Mouse (Mus musculus): ENCODE results near the gene Wrb.
A peak's percentile ranks its signal among the peaks of the same experiment; 100 is the strongest.
"Not testable (repeated sequence)": the region's sequence is repeated elsewhere in the genome, so short reads cannot be mapped to it uniquely, and the experiment has no call there.

The Wrb gene

GRCm38 (mm10) chr16:96120022-96120623 lies 25.1 kb upstream of the Wrb start:
- H3K36me3 ChIP-seq (ENCODE audit: insufficient read depth, low read length): peaks cover 57% of the 10 kb centered on the region
- TF ChIP-seq CTCF (conservative IDR thresholded peaks at IDR 0.05; ENCODE audit: low read length) (no peak), POU5F1 (IDR thresholded peaks at IDR 0.05; ENCODE audit: borderline replicate concordance, low read length) (no peak), NANOG (IDR thresholded peaks at IDR 0.05; ENCODE audit: borderline replicate concordance, low read length) (no peak)
- peaks cover 24% of the 10 kb centered on the region for H3K4me1 ChIP-seq (replicated peaks; ENCODE audit: low read depth, low read length)
- H3K27me3 ChIP-seq (ENCODE audit: insufficient read depth, low read length): no peaks in the 10 kb centered on the region; the same call in 1 of the 2 replicates
- H3K9me3 ChIP-seq (ENCODE audit: low read length): no peaks in the 10 kb centered on the region
- H3K4me3 ChIP-seq (replicated peaks; ENCODE audit: low read length): no peak overlapping the region

GRCm38 (mm10) chr16:96126684-96127171 lies 18.5 kb upstream of the Wrb start:
- TF ChIP-seq NANOG (IDR thresholded peaks at IDR 0.05; ENCODE audit: borderline replicate concordance, low read length) (no peak), POU5F1 (IDR thresholded peaks at IDR 0.05; ENCODE audit: borderline replicate concordance, low read length) (no peak), CTCF (conservative IDR thresholded peaks at IDR 0.05; ENCODE audit: low read length) (no peak)

GRCm38 (mm10) chr16:96127288-96127656 lies 17.9 kb upstream of the Wrb start:
- peaks cover 47% of the 10 kb centered on the region for H3K36me3 ChIP-seq (ENCODE audit: insufficient read depth, low read length)
- no peaks in the 10 kb centered on the region for H3K27me3 ChIP-seq (ENCODE audit: insufficient read depth, low read length)
- no peak for TF ChIP-seq CTCF (conservative IDR thresholded peaks at IDR 0.05; ENCODE audit: low read length)
- no peak for TF ChIP-seq POU5F1 (IDR thresholded peaks at IDR 0.05; ENCODE audit: borderline replicate concordance, low read length)
- TF ChIP-seq NANOG (IDR thresholded peaks at IDR 0.05; ENCODE audit: borderline replicate concordance, low read length): no peak
- peaks cover 48% of the 10 kb centered on the region for H3K4me1 ChIP-seq (replicated peaks; ENCODE audit: low read depth, low read length)
- H3K9me3 ChIP-seq (ENCODE audit: low read length): no peaks in the 10 kb centered on the region
- H3K4me3 ChIP-seq (replicated peaks; ENCODE audit: low read length): peak overlapping the region; percentile 97

More at GRCm38 (mm10) chr16:96126684-96127171, 18.5 kb upstream of the Wrb start:
- Histone ChIP-seq H3K4me3 (replicated peaks; ENCODE audit: low read length) (peak overlapping the region; percentile 97), H3K36me3 (ENCODE audit: insufficient read depth, low read length) (peaks cover 50% of the 10 kb centered on the region), H3K9me3 (ENCODE audit: low read length) (no peaks in the 10 kb centered on the region), H3K4me1 (replicated peaks; ENCODE audit: low read depth, low read length) (peaks cover 48% of the 10 kb centered on the region), H3K27me3 (ENCODE audit: insufficient read depth, low read length) (no peaks in the 10 kb centered on the region)

- H3K4me3 ChIP-seq (replicated peaks; ENCODE audit: low read length): peak within 1 kb of the TSS; percentile 97
- no peak for TF ChIP-seq NANOG (IDR thresholded peaks at IDR 0.05; ENCODE audit: borderline replicate concordance, low read length)
- no peak for TF ChIP-seq CTCF (conservative IDR thresholded peaks at IDR 0.05; ENCODE audit: low read length)
- TF ChIP-seq POU5F1 (IDR thresholded peaks at IDR 0.05; ENCODE audit: borderline replicate concordance, low read length): no peak
Observed at GRCm38 (mm10) chr16:96127657-96128344, 17.4 kb upstream of the Wrb start, which contains the start of gene Hmgn1. Gene Hmgn1, minus strand, starts transcription at chr16:96127729.

GRCm38 (mm10) chr16:96128466-96128865 lies 16.7 kb upstream of the Wrb start:
- Histone ChIP-seq H3K4me3 (replicated peaks; ENCODE audit: low read length) (peak overlapping the region; percentile 87), H3K9me3 (ENCODE audit: low read length) (no peaks in the 10 kb centered on the region), H3K27me3 (ENCODE audit: insufficient read depth, low read length) (no peaks in the 10 kb centered on the region), H3K36me3 (ENCODE audit: insufficient read depth, low read length) (peaks cover 35% of the 10 kb centered on the region), H3K4me1 (replicated peaks; ENCODE audit: low read depth, low read length) (peaks cover 41% of the 10 kb centered on the region)
- no peak for TF ChIP-seq POU5F1 (IDR thresholded peaks at IDR 0.05; ENCODE audit: borderline replicate concordance, low read length)
- TF ChIP-seq CTCF (conservative IDR thresholded peaks at IDR 0.05; ENCODE audit: low read length): no peak
- no peak for TF ChIP-seq NANOG (IDR thresholded peaks at IDR 0.05; ENCODE audit: borderline replicate concordance, low read length)

More at GRCm38 (mm10) chr16:96127657-96128344, 17.4 kb upstream of the Wrb start, which contains the start of gene Hmgn1:
- Histone ChIP-seq H3K27me3 (ENCODE audit: insufficient read depth, low read length) (no peaks in the 10 kb centered on the region), H3K4me1 (replicated peaks; ENCODE audit: low read depth, low read length) (peaks cover 46% of the 10 kb centered on the region), H3K36me3 (ENCODE audit: insufficient read depth, low read length) (peaks cover 41% of the 10 kb centered on the region), H3K9me3 (ENCODE audit: low read length) (no peaks in the 10 kb centered on the region)

GRCm38 (mm10) chr16:96144748-96145109 lies 478 bp upstream of the Wrb start:
- not testable (repeated sequence) for H3K27me3 ChIP-seq (ENCODE audit: insufficient read depth, low read length); H3K9me3 ChIP-seq (ENCODE audit: low read length)
- peaks cover 40% of the 10 kb centered on the region for H3K4me1 ChIP-seq (replicated peaks; ENCODE audit: low read depth, low read length)
- peaks cover 23% of the 10 kb centered on the region for H3K36me3 ChIP-seq (ENCODE audit: insufficient read depth, low read length)
- peak overlapping the region; percentile 97; the same call in 1 of the 2 replicates for H3K4me3 ChIP-seq (replicated peaks; ENCODE audit: low read length)

GRCm38 (mm10) chr16:96145814-96146213 lies 607 bp downstream of the Wrb start:
- H3K27me3 ChIP-seq (ENCODE audit: insufficient read depth, low read length): peaks cover 2% of the 10 kb centered on the region; the same call in 1 of the 2 replicates
- peaks cover 51% of the 10 kb centered on the region for H3K4me1 ChIP-seq (replicated peaks; ENCODE audit: low read depth, low read length)
- TF ChIP-seq CTCF (conservative IDR thresholded peaks at IDR 0.05; ENCODE audit: low read length) (no peak), POU5F1 (IDR thresholded peaks at IDR 0.05; ENCODE audit: borderline replicate concordance, low read length) (no peak), NANOG (IDR thresholded peaks at IDR 0.05; ENCODE audit: borderline replicate concordance, low read length) (no peak)
- H3K9me3 ChIP-seq (ENCODE audit: low read length): peaks cover 3% of the 10 kb centered on the region; the same call in 1 of the 2 replicates
- peaks cover 23% of the 10 kb centered on the region for H3K36me3 ChIP-seq (ENCODE audit: insufficient read depth, low read length)
- H3K4me3 ChIP-seq (replicated peaks; ENCODE audit: low read length): peak overlapping the region; percentile 97

- H3K27me3 ChIP-seq (ENCODE audit: insufficient read depth, low read length): no peaks in the 10 kb centered on the region
- H3K36me3 ChIP-seq (ENCODE audit: insufficient read depth, low read length): peaks cover 43% of the 10 kb centered on the region
- peaks cover 81% of the 10 kb centered on the region for H3K4me1 ChIP-seq (replicated peaks; ENCODE audit: low read depth, low read length)
- no peaks in the 10 kb centered on the region for H3K9me3 ChIP-seq (ENCODE audit: low read length)
- H3K4me3 ChIP-seq (replicated peaks; ENCODE audit: low read length): peak overlapping the region; percentile 32
- TF ChIP-seq NANOG (IDR thresholded peaks at IDR 0.05; ENCODE audit: borderline replicate concordance, low read length) (no peak), CTCF (conservative IDR thresholded peaks at IDR 0.05; ENCODE audit: low read length) (no peak), POU5F1 (IDR thresholded peaks at IDR 0.05; ENCODE audit: borderline replicate concordance, low read length) (no peak)
Observed at GRCm38 (mm10) chr16:96148834-96149233, 3.6 kb downstream of the Wrb start.

All from E14TG2a.4 (cell line).